Mouse (Mus musculus) midbrain, embryonic 13.5 days (tissue): ENCODE measurements around the gene Ubn1. TPM values are rescaled to one million over a fixed set of nuclear protein-coding genes. Genes with fewer than 3 reads are reported as not detected.

Experiments used
- ATAC-seq: fragments of 200-750 bp; cut with Nextera tagmentation; 2 replicates; pipeline ENCODE4 v1.8.0; 2017; ENCODE audit warnings: mild to moderate bottlenecking, moderate TSS enrichment, moderate library complexity
- H3K27ac ChIP-seq: fragments of 300-500 bp; sonication (generic); 2 replicates; pipeline ENCODE4 v1.5.1; 2015; ENCODE audit warnings: inconsistent platforms, mild to moderate bottlenecking, moderate library complexity
- H3K27me3 ChIP-seq: fragments of 300-500 bp; sonication (generic); 2 replicates; pipeline ENCODE4 v1.6.1; 2015; ENCODE audit warnings: mild to moderate bottlenecking, inconsistent platforms
- H3K36me3 ChIP-seq: fragments of 300-500 bp; sonication (generic); 2 replicates; pipeline ENCODE4 v1.6.1; 2015; ENCODE audit warnings: mild to moderate bottlenecking, inconsistent platforms
- H3K4me1 ChIP-seq: fragments of 300-500 bp; sonication (generic); replicated peaks from 2 replicates; pipeline ENCODE4 v1.6.1; 2015; ENCODE audit warnings: inconsistent platforms
- H3K4me2 ChIP-seq: fragments of 300-500 bp; sonication (generic); replicated peaks from 2 replicates; pipeline ENCODE4 v1.6.1; 2015; ENCODE audit warnings: moderate library complexity, mild to moderate bottlenecking, inconsistent platforms
- H3K4me3 ChIP-seq: fragments of 300-500 bp; sonication (generic); replicated peaks from 2 replicates; pipeline ENCODE4 v1.5.1; 2015; ENCODE audit warnings: mild to moderate bottlenecking, inconsistent platforms
- H3K9ac ChIP-seq: fragments of 300-500 bp; sonication (generic); replicated peaks from 2 replicates; pipeline ENCODE4 v1.6.1; 2015; ENCODE audit warnings: mild to moderate bottlenecking, inconsistent platforms
- H3K9me3 ChIP-seq: fragments of 300-500 bp; sonication (generic); 2 replicates; pipeline ENCODE4 v1.6.1; 2016; ENCODE audit warnings: mild to moderate bottlenecking, inconsistent platforms
- WGBS: fragments of 180-500 bp; shearing (Covaris S2); methylation state at CpG from one replicate; pipeline ENCODE4 v1.1.7; 2015; 5-methylcytosine and 5-hydroxymethylcytosine counted together
- polyA plus RNA-seq: library from polyadenylated mRNA; unstranded; fragments of >200 nt; fragmentation: Nextera tagmentation; extraction: Ambion mirVana; gene quantifications from 2 replicates; pipeline ENCODE4 v1.2.1, GENCODE M21; 2015

Ubn1 gene
- polyA plus RNA-seq, 1 experiment from 2014 or later: 19.6 TPM

- H3K27ac ChIP-seq: no peak overlapping the region
- H3K9me3 ChIP-seq: no peaks in the 10 kb centered on the region
- 60% methylated on average over 2 of the region's 2 CpGs for WGBS
- no peak for ATAC-seq
- H3K4me1 ChIP-seq: no peaks in the 10 kb centered on the region
- H3K4me3 ChIP-seq: no peak overlapping the region
- H3K36me3 ChIP-seq: peaks cover 99% of the 10 kb centered on the region
- no peak overlapping the region for H3K4me2 ChIP-seq
- no peaks in the 10 kb centered on the region for H3K27me3 ChIP-seq
- no peak overlapping the region for H3K9ac ChIP-seq
Measured at GRCm38 (mm10) chr16:5029847-5030246, 20.0 kb upstream of the Ubn1 start.

- Histone ChIP-seq H3K4me2 (no peak overlapping the region), H3K36me3 (peaks cover 98% of the 10 kb centered on the region), H3K9ac (no peak overlapping the region), H3K27me3 (no peaks in the 10 kb centered on the region), H3K4me1 (no peaks in the 10 kb centered on the region), H3K27ac (no peak overlapping the region), H3K9me3 (no peaks in the 10 kb centered on the region), H3K4me3 (no peak overlapping the region)
- 98% methylated on average over 3 of the region's 3 CpGs for WGBS
- ATAC-seq: no peak
Measured at GRCm38 (mm10) chr16:5035591-5035990, 14.3 kb upstream of the Ubn1 start.

GRCm38 (mm10) chr16:5036649-5037234 is 13.1 kb upstream of the Ubn1 start:
- Histone ChIP-seq H3K27ac (no peak overlapping the region), H3K4me3 (no peak overlapping the region), H3K9ac (no peak overlapping the region), H3K4me2 (no peak overlapping the region), H3K27me3 (no peaks in the 10 kb centered on the region), H3K36me3 (peaks cover 98% of the 10 kb centered on the region), H3K9me3 (no peaks in the 10 kb centered on the region), H3K4me1 (no peaks in the 10 kb centered on the region)
- 87% methylated on average over 5 of the region's 5 CpGs for WGBS
- ATAC-seq: no peak

- ATAC-seq: no peak
- peaks cover 19% of the 10 kb centered on the region for H3K4me1 ChIP-seq
- H3K4me2 ChIP-seq: no peak overlapping the region
- WGBS: 89% methylated on average over 3 of the region's 3 CpGs
- no peak overlapping the region for H3K4me3 ChIP-seq
- no peaks in the 10 kb centered on the region for H3K27me3 ChIP-seq
- peaks cover 69% of the 10 kb centered on the region for H3K36me3 ChIP-seq
- no peaks in the 10 kb centered on the region for H3K9me3 ChIP-seq
- no peak overlapping the region for H3K9ac ChIP-seq
- no peak overlapping the region for H3K27ac ChIP-seq
Measured at GRCm38 (mm10) chr16:5045322-5045721, 4.5 kb upstream of the Ubn1 start.

- peak overlapping the region; percentile 91 for H3K27ac ChIP-seq
Measured at GRCm38 (mm10) chr16:5049182-5049773, 579 bp upstream of the Ubn1 start.

GRCm38 (mm10) chr16:5050251-5051110 is 624 bp downstream of the Ubn1 start:
- ATAC-seq: peak; percentile 88
- Histone ChIP-seq H3K27me3 (no peaks in the 10 kb centered on the region), H3K9ac (peak overlapping the region; percentile 87), H3K36me3 (peaks cover 30% of the 10 kb centered on the region), H3K4me3 (peak overlapping the region; percentile 81), H3K4me1 (peaks cover 41% of the 10 kb centered on the region), H3K9me3 (no peaks in the 10 kb centered on the region), H3K27ac (peak overlapping the region; percentile 96), H3K4me2 (peak overlapping the region; percentile 97)
- under 1% methylated on average over 78 of the region's 78 CpGs for WGBS

More at GRCm38 (mm10) chr16:5049182-5049773, 579 bp upstream of the Ubn1 start:
- no peaks in the 10 kb centered on the region for H3K9me3 ChIP-seq
- H3K4me1 ChIP-seq: peaks cover 41% of the 10 kb centered on the region
- H3K27me3 ChIP-seq: no peaks in the 10 kb centered on the region
- H3K4me2 ChIP-seq: peak overlapping the region; percentile 96
- H3K36me3 ChIP-seq: peaks cover 35% of the 10 kb centered on the region
- H3K9ac ChIP-seq: peak overlapping the region; percentile 96
- H3K4me3 ChIP-seq: peak overlapping the region; percentile 81
- peak; percentile 72; the same call in 1 of the 2 replicates for ATAC-seq
- under 1% methylated on average over 38 of the region's 38 CpGs for WGBS

GRCm38 (mm10) chr16:5058114-5058513 is 8.3 kb downstream of the Ubn1 start:
- no peak overlapping the region for H3K27ac ChIP-seq
- H3K4me1 ChIP-seq: peaks cover 4% of the 10 kb centered on the region; the same call in 1 of the 2 replicates
- 88% methylated on average over 1 of the region's 1 CpGs for WGBS
- no peak overlapping the region for H3K9ac ChIP-seq
- ATAC-seq: no peak
- no peaks in the 10 kb centered on the region for H3K27me3 ChIP-seq
- no peak overlapping the region for H3K4me2 ChIP-seq
- no peak overlapping the region for H3K4me3 ChIP-seq
- peaks cover 52% of the 10 kb centered on the region for H3K36me3 ChIP-seq
- no peaks in the 10 kb centered on the region for H3K9me3 ChIP-seq

- Histone ChIP-seq H3K4me1 (no peaks in the 10 kb centered on the region), H3K4me2 (no peak overlapping the region), H3K9ac (no peak overlapping the region), H3K27me3 (no peaks in the 10 kb centered on the region), H3K27ac (no peak overlapping the region), H3K36me3 (peaks cover 56% of the 10 kb centered on the region), H3K4me3 (no peak overlapping the region), H3K9me3 (no peaks in the 10 kb centered on the region)
- no peak for ATAC-seq
- WGBS: 98% methylated on average over 4 of the region's 4 CpGs
Measured at GRCm38 (mm10) chr16:5063472-5063871, 13.6 kb downstream of the Ubn1 start.

- no peaks in the 10 kb centered on the region for H3K9me3 ChIP-seq
- H3K36me3 ChIP-seq: peaks cover 73% of the 10 kb centered on the region
- 91% methylated on average over 3 of the region's 3 CpGs for WGBS
- no peaks in the 10 kb centered on the region for H3K27me3 ChIP-seq
- no peak overlapping the region for H3K27ac ChIP-seq
- ATAC-seq: no peak
- H3K9ac ChIP-seq: no peak overlapping the region
- H3K4me3 ChIP-seq: no peak overlapping the region
- no peaks in the 10 kb centered on the region for H3K4me1 ChIP-seq
- H3K4me2 ChIP-seq: no peak overlapping the region
Measured at GRCm38 (mm10) chr16:5070321-5070720, 20.5 kb downstream of the Ubn1 start.

- H3K4me1 ChIP-seq: no peaks in the 10 kb centered on the region
- H3K27me3 ChIP-seq: no peaks in the 10 kb centered on the region
- no peak overlapping the region for H3K9ac ChIP-seq
- peaks cover 80% of the 10 kb centered on the region for H3K36me3 ChIP-seq
- 94% methylated on average over 7 of the region's 7 CpGs for WGBS
- H3K4me2 ChIP-seq: no peak overlapping the region
- no peak overlapping the region for H3K27ac ChIP-seq
- ATAC-seq: no peak
- H3K9me3 ChIP-seq: no peaks in the 10 kb centered on the region
- H3K4me3 ChIP-seq: no peak overlapping the region
Measured at GRCm38 (mm10) chr16:5071974-5072373, 22.1 kb downstream of the Ubn1 start.

- no peak overlapping the region for H3K9ac ChIP-seq
- ATAC-seq: no peak
- no peak overlapping the region for H3K4me3 ChIP-seq
- 93% methylated on average over 5 of the region's 5 CpGs for WGBS
- H3K36me3 ChIP-seq: peaks cover 93% of the 10 kb centered on the region
- no peak overlapping the region for H3K27ac ChIP-seq
- no peaks in the 10 kb centered on the region for H3K9me3 ChIP-seq
- H3K27me3 ChIP-seq: no peaks in the 10 kb centered on the region
- H3K4me2 ChIP-seq: no peak overlapping the region
- H3K4me1 ChIP-seq: no peaks in the 10 kb centered on the region
Measured at GRCm38 (mm10) chr16:5074341-5074740, 24.5 kb downstream of the Ubn1 start.

GRCm38 (mm10) chr16:5085196-5085595 is 35.3 kb downstream of the Ubn1 start:
- peaks cover 82% of the 10 kb centered on the region for H3K36me3 ChIP-seq
- no peaks in the 10 kb centered on the region for H3K4me1 ChIP-seq
- no peak overlapping the region for H3K9ac ChIP-seq
- H3K27me3 ChIP-seq: no peaks in the 10 kb centered on the region
- WGBS: 98% methylated on average over 4 of the region's 4 CpGs
- no peaks in the 10 kb centered on the region for H3K9me3 ChIP-seq
- no peak overlapping the region for H3K27ac ChIP-seq
- H3K4me2 ChIP-seq: no peak overlapping the region
- ATAC-seq: no peak
- H3K4me3 ChIP-seq: no peak overlapping the region
